Mouse (Mus musculus): ENCODE data around the gene Rps9. TPM values are rescaled to one million over a fixed set of nuclear protein-coding genes. Genes with fewer than 3 reads are reported as not detected.

Rps9 gene
- total and polyA plus RNA-seq, 2 experiments from 2014 or later: 663 to 733 TPM

- Histone ChIP-seq H3K27ac (ENCODE audit: low read depth, low read length) (peak overlapping the region; percentile 74), H3K36me3 (ENCODE audit: insufficient read depth, low read length) (peaks cover 20% of the 10 kb centered on the region), H3K9ac (replicated peaks; ENCODE audit: low read length, poor library complexity, severe bottlenecking) (no peak overlapping the region; the same call in 1 of the 2 replicates), H3K9me3 (ENCODE audit: low read length) (no peaks in the 10 kb centered on the region), H3K4me1 (ENCODE audit: insufficient read depth, low read length) (peaks cover 12% of the 10 kb centered on the region; the same call in 1 of the 2 replicates), H3K27me3 (ENCODE audit: insufficient read depth, low read length) (no peaks in the 10 kb centered on the region), H3K4me2 (ENCODE audit: low read depth, low read length, poor library complexity, severe bottlenecking) (no peak overlapping the region), H3K4me3 (ENCODE audit: low read depth, low read length) (no peak overlapping the region)
- WGBS: 58% methylated on average over 8 of the region's 8 CpGs
- TF ChIP-seq CTCF (IDR thresholded peaks at IDR 0.05): no peak
- ATAC-seq (ENCODE audit: low FRiP score): no peak; the same call in 1 of the 2 replicates
- no peak for DNase-seq (ENCODE audit: low spot score)
Measured at GRCm38 (mm10) chr7:3684698-3685097, 19.1 kb upstream of the Rps9 start.

- Histone ChIP-seq H3K4me3 (ENCODE audit: low read depth, low read length) (no peak overlapping the region), H3K9me3 (ENCODE audit: low read length) (no peaks in the 10 kb centered on the region), H3K9ac (replicated peaks; ENCODE audit: low read length, poor library complexity, severe bottlenecking) (no peak overlapping the region), H3K4me2 (ENCODE audit: low read depth, low read length, poor library complexity, severe bottlenecking) (no peak overlapping the region), H3K27ac (ENCODE audit: low read depth, low read length) (peak overlapping the region; percentile 74), H3K4me1 (ENCODE audit: insufficient read depth, low read length) (peaks cover 12% of the 10 kb centered on the region; the same call in 1 of the 2 replicates), H3K36me3 (ENCODE audit: insufficient read depth, low read length) (peaks cover 20% of the 10 kb centered on the region), H3K27me3 (ENCODE audit: insufficient read depth, low read length) (no peaks in the 10 kb centered on the region)
- no peak for TF ChIP-seq CTCF (IDR thresholded peaks at IDR 0.05)
- DNase-seq (ENCODE audit: low spot score) (no peak), ATAC-seq (ENCODE audit: low FRiP score) (no peak)
- 86% methylated on average over 31 of the region's 31 CpGs for WGBS
Measured at GRCm38 (mm10) chr7:3685400-3686187, 18.2 kb upstream of the Rps9 start.

- peak overlapping the region; percentile 86 for H3K9ac ChIP-seq (replicated peaks; ENCODE audit: low read length, poor library complexity, severe bottlenecking)
- DNase-seq (ENCODE audit: low spot score): no peak
- peak overlapping the region; percentile 63 for H3K4me2 ChIP-seq (ENCODE audit: low read depth, low read length, poor library complexity, severe bottlenecking)
Measured at GRCm38 (mm10) chr7:3691919-3692318, 11.9 kb upstream of the Rps9 start.

GRCm38 (mm10) chr7:3692382-3692986 lies 11.3 kb upstream of the Rps9 start, which contains the start of gene Tsen34:
TSS of gene Tsen34 (plus strand) at chr7:3692863.
- peak; percentile 65 for ATAC-seq (ENCODE audit: low FRiP score)
- peak within 1 kb of the TSS; percentile 86 for H3K9ac ChIP-seq (replicated peaks; ENCODE audit: low read length, poor library complexity, severe bottlenecking)
- peaks cover 9% of the 10 kb centered on the region; the same call in 1 of the 2 replicates for H3K4me1 ChIP-seq (ENCODE audit: insufficient read depth, low read length)
- H3K27ac ChIP-seq (ENCODE audit: low read depth, low read length): peak within 1 kb of the TSS; percentile 96
- peak within 1 kb of the TSS; percentile 63 for H3K4me2 ChIP-seq (ENCODE audit: low read depth, low read length, poor library complexity, severe bottlenecking)
- peaks cover 11% of the 10 kb centered on the region for H3K36me3 ChIP-seq (ENCODE audit: insufficient read depth, low read length)
- H3K27me3 ChIP-seq (ENCODE audit: insufficient read depth, low read length): no peaks in the 10 kb centered on the region
- under 1% methylated on average over 49 of the region's 49 CpGs for WGBS
- peak within 1 kb of the TSS; percentile 72 for H3K4me3 ChIP-seq (ENCODE audit: low read depth, low read length)
- H3K9me3 ChIP-seq (ENCODE audit: low read length): no peaks in the 10 kb centered on the region
- TF ChIP-seq CTCF (IDR thresholded peaks at IDR 0.05): peak; percentile 26; the same call in 1 of the 2 replicates
- peak; percentile 9 for DNase-seq (ENCODE audit: low spot score)

More at GRCm38 (mm10) chr7:3691919-3692318, 11.9 kb upstream of the Rps9 start:
- H3K27ac ChIP-seq (ENCODE audit: low read depth, low read length): peak overlapping the region; percentile 96
- ATAC-seq (ENCODE audit: low FRiP score): no peak
- no peaks in the 10 kb centered on the region for H3K9me3 ChIP-seq (ENCODE audit: low read length)
- peaks cover 9% of the 10 kb centered on the region for H3K36me3 ChIP-seq (ENCODE audit: insufficient read depth, low read length)
- 36% methylated on average over 3 of the region's 3 CpGs for WGBS
- H3K4me1 ChIP-seq (ENCODE audit: insufficient read depth, low read length): peaks cover 9% of the 10 kb centered on the region; the same call in 1 of the 2 replicates
- TF ChIP-seq CTCF (IDR thresholded peaks at IDR 0.05): no peak
- peak overlapping the region; percentile 72 for H3K4me3 ChIP-seq (ENCODE audit: low read depth, low read length)
- no peaks in the 10 kb centered on the region for H3K27me3 ChIP-seq (ENCODE audit: insufficient read depth, low read length)

- Histone ChIP-seq H3K4me2 (ENCODE audit: low read depth, low read length, poor library complexity, severe bottlenecking) (peak within 1 kb of the TSS; percentile 63), H3K27ac (ENCODE audit: low read depth, low read length) (peak within 1 kb of the TSS; percentile 96), H3K9me3 (ENCODE audit: low read length) (no peaks in the 10 kb centered on the region), H3K27me3 (ENCODE audit: insufficient read depth, low read length) (no peaks in the 10 kb centered on the region), H3K4me1 (ENCODE audit: insufficient read depth, low read length) (peaks cover 9% of the 10 kb centered on the region; the same call in 1 of the 2 replicates), H3K9ac (replicated peaks; ENCODE audit: low read length, poor library complexity, severe bottlenecking) (peak within 1 kb of the TSS; percentile 86), H3K36me3 (ENCODE audit: insufficient read depth, low read length) (peaks cover 8% of the 10 kb centered on the region), H3K4me3 (ENCODE audit: low read depth, low read length) (peak within 1 kb of the TSS; percentile 72)
- WGBS: under 1% methylated on average over 55 of the region's 55 CpGs
- ATAC-seq (ENCODE audit: low FRiP score) (peak; percentile 93), DNase-seq (ENCODE audit: low spot score) (peak; percentile 100)
- TF ChIP-seq CTCF (IDR thresholded peaks at IDR 0.05): no peak
Measured at GRCm38 (mm10) chr7:3692987-3693808, 10.6 kb upstream of the Rps9 start, which contains the start of gene Mboat7. TSS of gene Mboat7 (minus strand) at chr7:3693523.
